In the genomic region with DNA sequence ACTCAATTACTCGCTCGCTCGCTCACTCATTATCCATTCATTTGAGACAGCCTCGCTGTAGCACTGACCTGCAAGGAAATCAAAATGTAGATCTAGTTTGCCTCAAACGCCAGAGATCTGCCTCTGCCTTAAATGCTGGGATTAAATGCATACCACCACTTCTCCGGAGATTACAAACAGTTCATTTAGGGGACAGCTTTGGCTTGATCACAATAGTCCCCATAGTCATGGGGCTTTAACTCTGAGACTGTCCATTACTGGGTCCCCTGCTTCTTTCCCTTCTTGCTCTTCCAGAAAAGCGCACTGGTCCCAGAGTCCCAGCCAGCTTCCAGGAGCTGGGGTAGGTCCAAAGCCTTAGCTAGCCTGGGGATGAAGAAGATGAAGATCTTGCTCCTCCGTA, we compare ENCODE assay signal across 8 mouse cellular contexts. TPM values are rescaled to one million over a fixed set of nuclear protein-coding genes. Genes with fewer than 3 reads are reported as not detected.
A peak's percentile ranks its signal among the peaks of the same experiment; 100 is the strongest.
DNase-seq lines count a peak whose midpoint lies in the region; ATAC-seq and TF ChIP-seq lines count a peak whose summit lies in the region.

A gene (plus strand): TSS at position 301 of the 400 bp plus-strand sequence.

- peaks cover 20% of the 10 kb centered on the region for H3K4me1 ChIP-seq in embryonic facial prominence, embryonic 13.5 days
- H3K4me1 ChIP-seq in intestine, embryonic 16.5 days (ENCODE audit: control insufficient read depth, insufficient read depth, low read length) = peaks cover 17% of the 10 kb centered on the region
- peaks cover 7% of the 10 kb centered on the region; the same call in 1 of the 2 replicates for H3K4me1 ChIP-seq in midbrain, embryonic 14.5 days (ENCODE audit: control insufficient read depth, insufficient read depth, low read length)

- H3K9ac ChIP-seq in embryonic facial prominence, embryonic 13.5 days = peak within 1 kb of the TSS; percentile 71
- peak within 1 kb of the TSS; percentile 70 for H3K9ac ChIP-seq in intestine, embryonic 16.5 days (ENCODE audit: low read depth, low read length)
- peak within 1 kb of the TSS; percentile 32 for H3K9ac ChIP-seq in midbrain, embryonic 14.5 days (replicated peaks; ENCODE audit: low read length)

- peak within 1 kb of the TSS; percentile 80 for H3K27ac ChIP-seq in layer of hippocampus, adult 2 months
- no peak within 1 kb of the TSS for H3K27ac ChIP-seq in embryonic facial prominence, embryonic 13.5 days
- no peak within 1 kb of the TSS for H3K27ac ChIP-seq in intestine, embryonic 16.5 days (ENCODE audit: low read length)
- no peak within 1 kb of the TSS for H3K27ac ChIP-seq in midbrain, embryonic 14.5 days (replicated peaks; ENCODE audit: low read depth, low read length)

- peak within 1 kb of the TSS; percentile 87 for H3K4me2 ChIP-seq in embryonic facial prominence, embryonic 13.5 days
- peak within 1 kb of the TSS; percentile 88 for H3K4me2 ChIP-seq in intestine, embryonic 16.5 days (ENCODE audit: low read depth, low read length)
- H3K4me2 ChIP-seq in midbrain, embryonic 14.5 days (ENCODE audit: low read length) = peak within 1 kb of the TSS; percentile 75

- peak within 1 kb of the TSS; percentile 73 for H3K4me3 ChIP-seq in layer of hippocampus, adult 2 months
- peak within 1 kb of the TSS; percentile 54 for H3K4me3 ChIP-seq in embryonic facial prominence, embryonic 13.5 days
- H3K4me3 ChIP-seq in intestine, embryonic 16.5 days (ENCODE audit: low read length) = peak within 1 kb of the TSS; percentile 56
- peak within 1 kb of the TSS; percentile 40 for H3K4me3 ChIP-seq in midbrain, embryonic 14.5 days (replicated peaks; ENCODE audit: low read depth, low read length)

- 27% methylated on average over 8 of the region's 8 CpGs for WGBS in embryonic facial prominence, embryonic 13.5 days
- 40% methylated on average over 8 of the region's 8 CpGs for WGBS in intestine, embryonic 16.5 days
- 27% methylated on average over 8 of the region's 8 CpGs for WGBS in midbrain, embryonic 14.5 days

- ATAC-seq in embryonic facial prominence, embryonic 13.5 days (ENCODE audit: insufficient number of reproducible peaks, insufficient read depth, low FRiP score, low TSS enrichment, low read depth) = no peak
- ATAC-seq in intestine, embryonic 16.5 days = no peak
- ATAC-seq in midbrain, embryonic 14.5 days (ENCODE audit: low FRiP score, low TSS enrichment) = no peak

- H3K27me3 ChIP-seq in embryonic facial prominence, embryonic 13.5 days = peaks cover 59% of the 10 kb centered on the region
- H3K27me3 ChIP-seq in intestine, embryonic 16.5 days (replicated peaks; ENCODE audit: control insufficient read depth, insufficient read depth, low read length) = peaks cover 19% of the 10 kb centered on the region
- peaks cover 16% of the 10 kb centered on the region for H3K27me3 ChIP-seq in midbrain, embryonic 14.5 days (ENCODE audit: control insufficient read depth, insufficient read depth, low read length)

- no peak for TF ChIP-seq CTCF in layer of hippocampus, adult 2 months (conservative IDR thresholded peaks at IDR 0.05)

- DNase-seq in layer of hippocampus, adult 2 months (ENCODE audit: low spot score in 2 of 2) = no peak
- no peak for DNase-seq in layer of hippocampus, adult 11-12 months (ENCODE audit: low spot score)
- no peak for DNase-seq in midbrain, embryonic 14.5 days
- no peak for DNase-seq in spleen, postnatal 4 days (ENCODE audit: low spot score in 2 of 2)
- DNase-seq in right cerebral cortex, postnatal 14 days = no peak
- no peak for DNase-seq in B cell, adult 2 months

- peaks cover 7% of the 10 kb centered on the region; the same call in 1 of the 2 replicates for H3K36me3 ChIP-seq in embryonic facial prominence, embryonic 13.5 days
- H3K36me3 ChIP-seq in intestine, embryonic 16.5 days (ENCODE audit: control insufficient read depth, insufficient read depth, low read length) = no peaks in the 10 kb centered on the region
- H3K36me3 ChIP-seq in midbrain, embryonic 14.5 days (ENCODE audit: control insufficient read depth, insufficient read depth, low read length) = 0 out of 2 replicates have a peak, but pooled peaks cover 5% of the 10 kb centered on the region

- no peaks in the 10 kb centered on the region for H3K9me3 ChIP-seq in embryonic facial prominence, embryonic 13.5 days
- no peaks in the 10 kb centered on the region for H3K9me3 ChIP-seq in intestine, embryonic 16.5 days (ENCODE audit: control insufficient read depth, low read length)
- H3K9me3 ChIP-seq in midbrain, embryonic 14.5 days (ENCODE audit: control insufficient read depth, low read length) = no peaks in the 10 kb centered on the region

RNA-seq across cellular contexts. Expression of the gene that starts here (rescaled TPM):
- total RNA-seq in layer of hippocampus, adult 2 months (2021) = 10 to 100 TPM; 12.7 to 13.4 TPM
- 1.3 and 1.5 TPM in 2 replicates for polyA plus RNA-seq in embryonic facial prominence, embryonic 13.5 days (2015; fragmentation: Nextera tagmentation; extraction: Ambion mirVana)
- polyA plus RNA-seq in intestine, embryonic 16.5 days (2015; fragmentation: Nextera tagmentation; extraction: Ambion mirVana) = 0.95 and 1.1 TPM in 2 replicates
- polyA plus RNA-seq in midbrain, embryonic 14.5 days (2014; fragmentation: Nextera tagmentation; extraction: Ambion mirVana) = 14.2 and 17.8 TPM in 2 replicates
